Mouse (Mus musculus) heart, embryonic 14.5 days (tissue): Measurements from ENCODE around the gene Celf1. TPM values are rescaled to one million over a fixed set of nuclear protein-coding genes. Genes with fewer than 3 reads are reported as not detected.

ENCODE experiments used
- ATAC-seq: fragments of 200-750 bp; cut with Nextera tagmentation; 2 replicates; pipeline ENCODE4 v1.8.0; 2017; ENCODE audit warnings: low read depth, moderate TSS enrichment; ENCODE audit not compliant: insufficient number of reproducible peaks, insufficient read depth, low FRiP score
- H3K27ac ChIP-seq, 2 experiments: fragments of 200-500 bp in 1 of 2; fragments of 300-500 bp in 1 of 2; sonication (generic) in 1 of 2; replicated peaks in 1 of 2; 2 replicates each; pipeline ENCODE4 v1.5.1; 2012 to 2014; ENCODE audit warnings: low read depth in 2 of 2, low read length in 2 of 2, control low read depth in 1 of 2, mild to moderate bottlenecking in 1 of 2, mixed read lengths in 1 of 2; ENCODE audit not compliant: control insufficient read depth in 1 of 2, insufficient read depth in 1 of 2
- H3K27me3 ChIP-seq: fragments of 300-500 bp; sonication (generic); 2 replicates; pipeline ENCODE4 v1.6.1; 2014; ENCODE audit warnings: mild to moderate bottlenecking, low read length, control low read depth; ENCODE audit not compliant: control insufficient read depth, insufficient read depth
- H3K36me3 ChIP-seq: fragments of 300-500 bp; sonication (generic); 2 replicates; pipeline ENCODE4 v1.6.1; 2014; ENCODE audit warnings: mild to moderate bottlenecking, control low read depth, low read length, mixed read lengths; ENCODE audit not compliant: control insufficient read depth, insufficient read depth
- H3K4me1 ChIP-seq, 2 experiments: fragments of 200-500 bp in 1 of 2; fragments of 300-500 bp in 1 of 2; sonication (generic) in 1 of 2; 2 replicates each; pipeline ENCODE4 v1.6.1; 2012 to 2014; ENCODE audit warnings: low read length in 2 of 2, control low read depth in 1 of 2, mixed read lengths in 1 of 2; ENCODE audit not compliant: control insufficient read depth in 2 of 2, insufficient read depth in 2 of 2
- H3K4me2 ChIP-seq: fragments of 300-500 bp; sonication (generic); 2 replicates; pipeline ENCODE4 v1.6.1; 2014; ENCODE audit warnings: mild to moderate bottlenecking, low read length
- H3K4me3 ChIP-seq, 2 experiments: fragments of 200-500 bp in 1 of 2; fragments of 300-500 bp in 1 of 2; sonication (generic) in 1 of 2; 2 replicates each; pipeline ENCODE4 v1.5.1; 2012 to 2014; ENCODE audit warnings: low read length in 2 of 2, mild to moderate bottlenecking in 2 of 2, control low read depth in 1 of 2, low read depth in 1 of 2, moderate library complexity in 1 of 2; ENCODE audit not compliant: control insufficient read depth in 1 of 2, insufficient read depth in 1 of 2
- H3K9ac ChIP-seq: fragments of 300-500 bp; sonication (generic); 2 replicates; pipeline ENCODE4 v1.6.1; 2014; ENCODE audit warnings: mild to moderate bottlenecking, low read length
- H3K9me3 ChIP-seq: fragments of 300-500 bp; sonication (generic); 2 replicates; pipeline ENCODE4 v1.6.1; 2016; ENCODE audit warnings: low read length, control low read depth; ENCODE audit not compliant: control insufficient read depth
- WGBS: fragments of 180-500 bp; shearing (Covaris S2); extraction: QIAGEN DNeasy Blood & Tissue Kit; methylation state at CpG from one replicate; pipeline ENCODE4 v1.1.7; 2014; 5-methylcytosine and 5-hydroxymethylcytosine counted together
- polyA plus RNA-seq: library from polyadenylated mRNA; unstranded; fragments of >200 nt; fragmentation: Nextera tagmentation; extraction: Ambion mirVana; gene quantifications from 2 replicates; pipeline ENCODE4 v1.2.1, GENCODE M21; 2014

Celf1 gene
- polyA plus RNA-seq, 1 experiment from 2014 or later: 76.6 TPM

DNA sequence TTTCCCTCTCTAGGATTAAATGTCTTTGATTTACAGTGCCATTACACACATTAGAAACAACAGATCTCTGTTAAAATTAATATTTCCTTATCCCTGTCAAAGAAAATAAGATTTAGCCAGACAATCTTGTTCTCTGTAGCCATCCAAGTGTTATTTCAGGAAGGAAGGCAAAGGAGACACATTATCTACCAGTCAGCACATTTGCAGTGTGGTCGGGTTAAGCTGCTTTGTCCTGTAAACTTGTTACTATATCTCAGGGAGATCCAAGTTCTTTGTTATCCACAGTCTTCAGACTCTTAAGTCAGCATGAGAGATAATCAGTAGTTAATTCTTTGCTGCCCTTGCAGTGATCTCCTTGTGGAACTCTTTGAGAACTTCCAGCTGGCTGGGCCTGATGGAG is 29.3 kb upstream of the Celf1 start:
- ATAC-seq: no peak
- Histone ChIP-seq H3K36me3 (peaks cover 82% of the 10 kb centered on the region), H3K4me3 (no peak overlapping the region), H3K9me3 (no peaks in the 10 kb centered on the region), H3K27me3 (no peaks in the 10 kb centered on the region), H3K4me2 (no peak overlapping the region), H3K4me1 (peaks cover 3 to 25% of the 10 kb centered on the region in 2 experiments; a peak in 3 of 4 replicates), H3K27ac (no peak overlapping the region), H3K9ac (no peak overlapping the region)
- 56% methylated on average over 1 of the region's 1 CpGs for WGBS

DNA sequence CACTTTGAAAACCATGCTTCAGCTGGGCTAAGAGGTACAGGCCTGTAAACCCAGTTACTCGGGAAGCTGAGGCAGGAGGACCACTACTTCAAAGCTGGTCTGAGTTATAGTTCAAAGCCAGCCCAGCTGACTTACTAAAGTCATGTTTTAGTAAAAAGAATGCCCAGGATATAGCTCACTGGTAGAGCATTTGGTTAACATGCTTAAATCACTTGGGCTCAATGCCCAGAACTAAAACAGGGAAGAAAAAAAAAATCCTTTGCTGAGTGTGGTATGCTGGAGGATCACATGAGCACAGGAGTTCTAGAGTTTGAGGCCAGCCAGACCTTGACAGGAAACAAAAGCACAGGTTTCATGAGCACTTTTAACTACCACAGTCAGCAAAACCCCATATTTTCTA is 28.5 kb upstream of the Celf1 start:
- 83% methylated on average over 1 of the region's 1 CpGs for WGBS
- Histone ChIP-seq H3K36me3 (peaks cover 76% of the 10 kb centered on the region), H3K27ac (no peak overlapping the region), H3K4me1 (peaks cover 3 to 29% of the 10 kb centered on the region in 2 experiments; a peak in 3 of 4 replicates), H3K4me2 (no peak overlapping the region), H3K9ac (no peak overlapping the region), H3K27me3 (no peaks in the 10 kb centered on the region), H3K4me3 (no peak overlapping the region), H3K9me3 (no peaks in the 10 kb centered on the region)
- ATAC-seq: no peak

DNA sequence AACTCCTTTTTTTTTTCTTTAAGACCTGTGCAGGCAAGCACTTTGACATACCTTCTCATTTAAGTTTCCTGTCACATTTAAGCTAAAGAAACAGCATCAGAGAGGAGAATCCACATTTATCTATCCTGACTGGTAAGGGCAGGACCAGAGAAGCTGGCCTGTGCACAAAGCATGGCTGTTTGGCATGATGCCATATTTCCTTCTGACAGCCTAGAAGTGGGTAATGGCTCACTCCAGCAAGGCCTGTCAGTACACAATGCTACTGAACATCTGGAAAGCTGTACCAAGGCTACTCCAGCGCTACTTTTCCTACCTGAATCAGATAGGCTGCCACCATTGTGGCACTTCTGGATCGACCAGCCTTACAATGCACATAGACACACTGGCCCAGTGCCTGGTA is 26.5 kb upstream of the Celf1 start:
- H3K9me3 ChIP-seq: no peaks in the 10 kb centered on the region
- peaks cover 58% of the 10 kb centered on the region for H3K36me3 ChIP-seq
- peaks cover 4 to 33% of the 10 kb centered on the region in 2 experiments for H3K4me1 ChIP-seq
- 0 out of 2 replicates have a peak overlapping the region, but pooled peaks have one; percentile 18 for H3K9ac ChIP-seq
- 38% methylated on average over 2 of the region's 2 CpGs for WGBS
- H3K4me2 ChIP-seq: no peak overlapping the region
- peak; percentile 55 for ATAC-seq
- peak overlapping the region in 1 of 2 experiments; percentile 53; a peak in 1 of 4 replicates for H3K27ac ChIP-seq
- H3K27me3 ChIP-seq: no peaks in the 10 kb centered on the region
- no peak overlapping the region for H3K4me3 ChIP-seq

DNA sequence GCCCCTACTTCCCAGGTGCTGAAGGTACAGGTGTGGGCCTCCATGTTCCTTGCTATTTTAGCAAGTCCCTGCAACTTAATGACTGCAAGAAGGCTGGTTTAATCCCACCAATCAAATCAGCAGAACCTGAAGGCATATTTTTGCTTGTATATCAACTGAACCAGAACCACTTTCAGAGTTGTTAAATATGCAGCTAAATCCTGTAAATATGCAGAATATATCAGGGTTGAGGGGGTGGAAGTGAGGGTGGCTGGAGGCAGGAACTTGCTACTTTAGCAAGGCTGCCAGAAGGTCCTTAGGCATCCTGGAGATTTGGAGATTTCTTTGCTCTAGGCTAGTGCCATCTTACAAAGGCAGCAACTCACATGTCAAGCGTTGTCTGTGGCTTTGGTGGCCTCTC is 24.7 kb upstream of the Celf1 start:
- Histone ChIP-seq H3K4me1 (peaks cover 4 to 31% of the 10 kb centered on the region in 2 experiments), H3K4me2 (peak overlapping the region; percentile 73), H3K9ac (peak overlapping the region; percentile 27; the same call in 1 of the 2 replicates), H3K27me3 (no peaks in the 10 kb centered on the region), H3K36me3 (peaks cover 40% of the 10 kb centered on the region), H3K4me3 (no peak overlapping the region), H3K27ac (no peak overlapping the region), H3K9me3 (no peaks in the 10 kb centered on the region)
- ATAC-seq: no peak
- 96% methylated on average over 1 of the region's 1 CpGs for WGBS

DNA sequence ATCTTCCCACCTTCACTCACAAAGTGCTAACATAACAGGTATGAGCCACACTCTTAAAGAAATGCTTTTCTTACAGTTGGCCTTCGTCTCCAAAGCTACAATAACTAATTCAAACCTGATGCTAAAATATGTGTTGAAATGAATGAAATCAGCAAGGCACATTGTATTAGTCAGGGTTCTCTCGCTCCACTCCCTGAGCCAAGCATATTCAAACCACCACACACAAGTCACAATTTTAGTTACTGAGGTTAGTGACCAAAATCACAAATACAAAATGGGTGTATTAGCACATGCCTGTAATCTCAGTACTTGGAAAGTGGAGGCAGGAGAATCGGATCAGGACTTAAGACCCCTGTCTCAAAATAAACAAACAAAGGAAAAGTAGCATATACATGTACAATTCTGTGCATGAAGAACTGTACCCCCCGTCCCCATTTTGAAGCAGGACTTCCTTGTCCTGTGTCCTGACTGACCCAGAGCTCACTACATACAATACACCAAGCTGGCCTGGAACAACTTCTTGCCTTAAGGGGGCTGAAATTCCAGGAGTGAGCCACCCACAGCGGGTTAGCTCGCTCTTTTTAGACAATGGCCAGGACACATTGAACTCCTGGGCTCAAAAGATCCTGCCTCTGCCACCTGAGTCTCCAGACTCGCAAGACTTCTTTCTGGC is 23.5 kb upstream of the Celf1 start:
- peak overlapping the region; percentile 99 for H3K9ac ChIP-seq
- ATAC-seq: no peak
- H3K4me2 ChIP-seq: peak overlapping the region; percentile 73
- peak overlapping the region; percentile 73 to 81 for H3K4me3 ChIP-seq
- peaks cover 28% of the 10 kb centered on the region for H3K36me3 ChIP-seq
- peak overlapping the region; percentile 94 to 98 for H3K27ac ChIP-seq
- H3K9me3 ChIP-seq: no peaks in the 10 kb centered on the region
- peaks cover 4 to 34% of the 10 kb centered on the region in 2 experiments for H3K4me1 ChIP-seq
- WGBS: 17% methylated on average over 7 of the region's 7 CpGs
- H3K27me3 ChIP-seq: no peaks in the 10 kb centered on the region

DNA sequence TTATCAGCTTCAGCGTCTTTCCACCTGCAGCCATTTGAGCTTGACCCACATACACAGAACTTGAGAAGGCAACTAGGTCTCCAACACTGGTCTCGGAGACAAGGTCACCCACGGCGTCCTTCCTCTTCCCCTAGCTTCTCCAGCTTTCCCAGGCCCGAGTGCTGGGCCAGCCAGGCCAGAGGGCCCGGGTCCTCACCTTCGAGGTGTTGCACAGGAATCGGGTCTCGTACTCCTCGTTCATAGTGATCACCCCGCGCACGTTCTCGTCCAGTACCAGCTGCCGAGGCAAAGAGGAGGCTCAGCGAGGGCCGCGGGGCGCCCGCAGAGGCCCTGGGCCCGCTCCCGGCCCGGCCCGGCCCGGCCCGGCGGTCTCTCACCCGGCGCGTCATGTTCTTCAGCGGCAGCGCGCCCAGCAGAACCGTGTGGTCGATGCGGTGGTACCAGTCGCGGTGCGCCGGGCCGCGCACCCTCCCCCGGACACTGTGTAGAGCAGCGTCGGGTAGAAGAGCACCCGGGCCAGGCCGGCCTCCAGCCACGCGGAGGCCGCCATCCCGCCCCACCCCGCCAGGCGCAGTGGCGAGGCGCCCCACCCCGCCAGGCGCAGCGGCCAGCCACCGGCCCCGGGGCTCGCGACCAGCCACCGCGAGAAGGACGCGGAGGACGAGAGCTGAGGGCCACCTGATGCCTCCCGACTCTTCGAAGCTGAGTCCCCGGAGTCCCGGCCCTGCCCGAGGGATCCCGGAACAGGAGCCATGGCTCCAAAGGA is 22.8 kb upstream of the Celf1 start:
- no peaks in the 10 kb centered on the region for H3K9me3 ChIP-seq
- peak overlapping the region; percentile 73 to 81 for H3K4me3 ChIP-seq
- H3K9ac ChIP-seq: peak overlapping the region; percentile 99
- H3K4me2 ChIP-seq: peak overlapping the region; percentile 73
- WGBS: 0% methylated on average over 52 of the region's 73 CpGs
- no peaks in the 10 kb centered on the region for H3K27me3 ChIP-seq
- ATAC-seq: peak; percentile 81
- peak overlapping the region; percentile 94 to 98 for H3K27ac ChIP-seq
- H3K4me1 ChIP-seq: peaks cover 4 to 34% of the 10 kb centered on the region in 2 experiments
- H3K36me3 ChIP-seq: peaks cover 22% of the 10 kb centered on the region

DNA sequence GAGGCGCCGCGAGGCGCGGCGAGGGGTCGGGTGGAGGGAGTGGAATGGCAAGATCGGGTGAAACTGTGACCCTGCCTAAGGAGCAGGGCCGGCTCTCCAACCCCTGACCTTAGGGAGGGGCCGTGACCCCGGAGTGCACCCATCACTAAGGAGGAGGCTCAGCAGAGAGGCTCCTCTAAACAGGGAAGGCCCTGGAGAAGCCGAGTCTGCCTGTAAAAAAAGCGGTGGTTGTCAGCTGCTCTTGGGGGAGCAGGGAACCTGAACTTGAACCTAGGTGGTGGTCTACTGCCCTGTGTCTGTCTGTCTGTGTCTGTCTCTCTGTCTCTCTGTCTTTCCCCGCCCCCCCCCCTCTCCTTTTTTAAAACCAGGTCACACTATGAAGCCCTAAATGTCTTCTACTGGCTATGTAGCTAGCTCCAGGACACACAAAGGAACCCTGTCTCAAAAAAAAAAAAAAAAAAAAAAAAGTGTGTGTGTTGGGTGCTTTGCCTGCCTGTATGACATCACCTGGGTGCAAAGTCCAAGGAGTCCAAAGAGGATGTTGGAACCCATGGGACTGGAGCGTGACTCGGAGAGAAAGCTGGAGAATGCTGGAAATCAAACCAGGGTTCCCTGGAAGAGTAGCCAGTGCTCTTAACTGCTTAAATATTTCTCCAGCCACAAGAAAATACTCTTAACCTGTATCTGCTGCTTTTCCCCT is 22.0 kb upstream of the Celf1 start:
- H3K4me2 ChIP-seq: peak overlapping the region; percentile 73
- no peaks in the 10 kb centered on the region for H3K27me3 ChIP-seq
- H3K9me3 ChIP-seq: no peaks in the 10 kb centered on the region
- 10% methylated on average over 15 of the region's 16 CpGs for WGBS
- peak overlapping the region; percentile 99 for H3K9ac ChIP-seq
- H3K4me1 ChIP-seq: peaks cover 4 to 34% of the 10 kb centered on the region in 2 experiments
- H3K4me3 ChIP-seq: peak overlapping the region; percentile 73 to 81
- peaks cover 15% of the 10 kb centered on the region for H3K36me3 ChIP-seq
- peak overlapping the region; percentile 94 to 98 for H3K27ac ChIP-seq
- peak; percentile 57 for ATAC-seq
